ENCODE assay signal across 11 mouse cellular contexts in genomic region chr2:51238992-51239391, GRCm38 (mm10).
A peak's percentile ranks its signal among the peaks of the same experiment; 100 is the strongest.
DNase-seq lines count a peak whose midpoint lies in the region; ATAC-seq and TF ChIP-seq lines count a peak whose summit lies in the region.
"Had no signal": no experiment of that assay in that cellular context is flagged by ENCODE, and none has a peak within 500 bp of the region (broad histone marks: within the 10 kb centered on the region; RNA-seq: fewer than 3 reads in every experiment).

No protein-coding gene starts in this region.

- 0 out of 2 replicates have a peak, but pooled peaks cover 2% of the 10 kb centered on the region for H3K4me1 ChIP-seq in hindbrain, embryonic 11.5 days (replicated peaks; ENCODE audit: control insufficient read depth, insufficient read depth, low read length)
- H3K4me1 ChIP-seq in hindbrain, embryonic 13.5 days (replicated peaks) = peaks cover 7% of the 10 kb centered on the region
- H3K4me1 ChIP-seq in midbrain, embryonic 12.5 days = peaks cover 17% of the 10 kb centered on the region; the same call in 1 of the 2 replicates
- H3K4me1 ChIP-seq in midbrain, postnatal 0 days (ENCODE audit: insufficient read depth, low read length) = no peaks in the 10 kb centered on the region
- peaks cover 25% of the 10 kb centered on the region for H3K4me1 ChIP-seq in embryonic facial prominence, embryonic 13.5 days
- peaks cover 19% of the 10 kb centered on the region; the same call in 1 of the 2 replicates for H3K4me1 ChIP-seq in limb, embryonic 14.5 days (ENCODE audit: control insufficient read depth, insufficient read depth, low read length)

- no peak overlapping the region for H3K4me3 ChIP-seq in hindbrain, embryonic 11.5 days (ENCODE audit: low read depth, low read length)
- H3K4me3 ChIP-seq in hindbrain, embryonic 13.5 days = no peak overlapping the region
- H3K4me3 ChIP-seq in midbrain, embryonic 12.5 days = no peak overlapping the region
- no peak overlapping the region for H3K4me3 ChIP-seq in midbrain, postnatal 0 days (ENCODE audit: low read depth, low read length)
- no peak overlapping the region for H3K4me3 ChIP-seq in embryonic facial prominence, embryonic 13.5 days
- H3K4me3 ChIP-seq in limb, embryonic 14.5 days (replicated peaks; ENCODE audit: low read length) = no peak overlapping the region
- H3K4me3 ChIP-seq: forebrain, embryonic 13.5 days had no signal

- TF ChIP-seq POLR2A in limb, embryonic 14.5 days (IDR thresholded peaks at IDR 0.05; ENCODE audit: borderline replicate concordance, extremely low read depth, insufficient read depth, insufficient read length) = no peak

- no peak overlapping the region for H3K4me2 ChIP-seq in hindbrain, embryonic 11.5 days (replicated peaks; ENCODE audit: low read depth, low read length)
- no peak overlapping the region for H3K4me2 ChIP-seq in hindbrain, embryonic 13.5 days
- H3K4me2 ChIP-seq in midbrain, embryonic 12.5 days (replicated peaks) = no peak overlapping the region
- no peak overlapping the region for H3K4me2 ChIP-seq in midbrain, postnatal 0 days (ENCODE audit: low read depth, low read length, poor library complexity, severe bottlenecking)
- peak overlapping the region; percentile 42; the same call in 1 of the 2 replicates for H3K4me2 ChIP-seq in embryonic facial prominence, embryonic 13.5 days
- H3K4me2 ChIP-seq in limb, embryonic 14.5 days (replicated peaks; ENCODE audit: low read depth, low read length, severe bottlenecking) = peak overlapping the region; percentile 37

- no peaks in the 10 kb centered on the region for H3K36me3 ChIP-seq in hindbrain, embryonic 11.5 days (ENCODE audit: control insufficient read depth, insufficient read depth, low read length)
- H3K36me3 ChIP-seq in hindbrain, embryonic 13.5 days = no peaks in the 10 kb centered on the region
- no peaks in the 10 kb centered on the region for H3K36me3 ChIP-seq in midbrain, embryonic 12.5 days
- H3K36me3 ChIP-seq in midbrain, postnatal 0 days (ENCODE audit: insufficient read depth, low read length) = no peaks in the 10 kb centered on the region
- no peaks in the 10 kb centered on the region for H3K36me3 ChIP-seq in embryonic facial prominence, embryonic 13.5 days
- H3K36me3 ChIP-seq in limb, embryonic 14.5 days (ENCODE audit: control insufficient read depth, insufficient read depth, low read length) = no peaks in the 10 kb centered on the region

- H3K9me3 ChIP-seq in hindbrain, embryonic 11.5 days (ENCODE audit: control insufficient read depth, low read length) = no peaks in the 10 kb centered on the region
- H3K9me3 ChIP-seq in hindbrain, embryonic 13.5 days = no peaks in the 10 kb centered on the region
- H3K9me3 ChIP-seq in midbrain, embryonic 12.5 days = no peaks in the 10 kb centered on the region
- no peaks in the 10 kb centered on the region for H3K9me3 ChIP-seq in midbrain, postnatal 0 days (ENCODE audit: low read length)
- H3K9me3 ChIP-seq in embryonic facial prominence, embryonic 13.5 days = no peaks in the 10 kb centered on the region
- H3K9me3 ChIP-seq in limb, embryonic 14.5 days (ENCODE audit: control insufficient read depth, low read length) = no peaks in the 10 kb centered on the region
- H3K9me3 ChIP-seq: forebrain, embryonic 13.5 days had no signal

- no peak for TF ChIP-seq CTCF in midbrain, postnatal 0 days (IDR thresholded peaks at IDR 0.05)

- no peaks in the 10 kb centered on the region for H3K27me3 ChIP-seq in hindbrain, embryonic 11.5 days (ENCODE audit: control insufficient read depth, insufficient read depth, low read length)
- no peaks in the 10 kb centered on the region for H3K27me3 ChIP-seq in hindbrain, embryonic 13.5 days
- no peaks in the 10 kb centered on the region for H3K27me3 ChIP-seq in midbrain, embryonic 12.5 days
- no peaks in the 10 kb centered on the region for H3K27me3 ChIP-seq in midbrain, postnatal 0 days (ENCODE audit: insufficient read depth, low read length)
- H3K27me3 ChIP-seq in embryonic facial prominence, embryonic 13.5 days = no peaks in the 10 kb centered on the region
- no peaks in the 10 kb centered on the region for H3K27me3 ChIP-seq in limb, embryonic 14.5 days (ENCODE audit: control insufficient read depth, insufficient read depth, low read length)
- H3K27me3 ChIP-seq: forebrain, embryonic 13.5 days had no signal

- peak; percentile 15 for DNase-seq in hindbrain, embryonic 11.5 days (ENCODE audit: low spot score)
- DNase-seq in midbrain, postnatal 0 days (ENCODE audit: low spot score) = no peak
- DNase-seq in limb, embryonic 14.5 days (ENCODE audit: low spot score) = no peak
- DNase-seq in frontal cortex, adult 2 months (ENCODE audit: extremely low spot score in 1 of 2, low spot score in 1 of 2) = no peak
- DNase-seq: cerebellum, postnatal 14 days; lung, adult 18-20 months had no signal

- H3K9ac ChIP-seq in hindbrain, embryonic 11.5 days (ENCODE audit: low read depth, low read length) = no peak overlapping the region
- H3K9ac ChIP-seq in hindbrain, embryonic 13.5 days = no peak overlapping the region
- no peak overlapping the region for H3K9ac ChIP-seq in midbrain, embryonic 12.5 days (replicated peaks)
- H3K9ac ChIP-seq in midbrain, postnatal 0 days (replicated peaks; ENCODE audit: low read length, poor library complexity, severe bottlenecking) = no peak overlapping the region
- H3K9ac ChIP-seq in embryonic facial prominence, embryonic 13.5 days = no peak overlapping the region
- no peak overlapping the region for H3K9ac ChIP-seq in limb, embryonic 14.5 days (ENCODE audit: low read depth, low read length, severe bottlenecking)
- H3K9ac ChIP-seq: forebrain, embryonic 13.5 days had no signal

- 72% methylated on average over 4 of the region's 4 CpGs for WGBS in hindbrain, embryonic 11.5 days
- 73% methylated on average over 4 of the region's 4 CpGs for WGBS in hindbrain, embryonic 13.5 days
- 65% methylated on average over 4 of the region's 4 CpGs for WGBS in midbrain, embryonic 12.5 days
- WGBS in midbrain, postnatal 0 days = 55% methylated on average over 4 of the region's 4 CpGs
- WGBS in embryonic facial prominence, embryonic 13.5 days = 58% methylated on average over 4 of the region's 4 CpGs
- WGBS in limb, embryonic 14.5 days = 6% methylated on average over 4 of the region's 4 CpGs

- ATAC-seq in hindbrain, embryonic 11.5 days (ENCODE audit: low FRiP score) = no peak
- ATAC-seq in hindbrain, embryonic 13.5 days (ENCODE audit: low FRiP score) = no peak
- ATAC-seq in midbrain, embryonic 12.5 days (ENCODE audit: low FRiP score, low read depth) = no peak
- no peak for ATAC-seq in midbrain, postnatal 0 days (ENCODE audit: low FRiP score)
- ATAC-seq in embryonic facial prominence, embryonic 13.5 days (ENCODE audit: insufficient number of reproducible peaks, insufficient read depth, low FRiP score, low TSS enrichment, low read depth) = no peak
- peak; percentile 53; the same call in 1 of the 2 replicates for ATAC-seq in limb, embryonic 14.5 days (ENCODE audit: low FRiP score, low read depth)
- ATAC-seq: forebrain, embryonic 13.5 days; inflammation-experienced regulatory T-cells, adult 6 months had no signal

- H3K27ac ChIP-seq in hindbrain, embryonic 11.5 days (ENCODE audit: low read depth, low read length) = no peak overlapping the region
- H3K27ac ChIP-seq in hindbrain, embryonic 13.5 days = no peak overlapping the region
- H3K27ac ChIP-seq in midbrain, embryonic 12.5 days (replicated peaks) = peak overlapping the region; percentile 32; the same call in 1 of the 2 replicates
- H3K27ac ChIP-seq in midbrain, postnatal 0 days (ENCODE audit: low read depth, low read length) = no peak overlapping the region
- no peak overlapping the region for H3K27ac ChIP-seq in embryonic facial prominence, embryonic 13.5 days
- H3K27ac ChIP-seq in limb, embryonic 14.5 days (replicated peaks; ENCODE audit: low read depth, low read length) = no peak overlapping the region; the same call in 1 of the 2 replicates
- H3K27ac ChIP-seq: forebrain, embryonic 13.5 days had no signal

Comparison
In these comparisons a context has a peak if more than half of its experiments do, and no peak if none do; other contexts are left out.
1. H3K4me2 ChIP-seq: peak in embryonic facial prominence, embryonic 13.5 days (single experiment) and limb, embryonic 14.5 days (single experiment); none in hindbrain, embryonic 11.5 days (single experiment), hindbrain, embryonic 13.5 days (single experiment), midbrain, embryonic 12.5 days (single experiment) and midbrain, postnatal 0 days (single experiment).